Mouse (Mus musculus): ENCODE measurements around the gene Cep128. TPM values are rescaled to one million over a fixed set of nuclear protein-coding genes. Genes with fewer than 3 reads are reported as not detected.

Cep128 gene
- total and polyA plus RNA-seq, 3 experiments: 0.81 to 3.1 (median 3.0) TPM

DNA sequence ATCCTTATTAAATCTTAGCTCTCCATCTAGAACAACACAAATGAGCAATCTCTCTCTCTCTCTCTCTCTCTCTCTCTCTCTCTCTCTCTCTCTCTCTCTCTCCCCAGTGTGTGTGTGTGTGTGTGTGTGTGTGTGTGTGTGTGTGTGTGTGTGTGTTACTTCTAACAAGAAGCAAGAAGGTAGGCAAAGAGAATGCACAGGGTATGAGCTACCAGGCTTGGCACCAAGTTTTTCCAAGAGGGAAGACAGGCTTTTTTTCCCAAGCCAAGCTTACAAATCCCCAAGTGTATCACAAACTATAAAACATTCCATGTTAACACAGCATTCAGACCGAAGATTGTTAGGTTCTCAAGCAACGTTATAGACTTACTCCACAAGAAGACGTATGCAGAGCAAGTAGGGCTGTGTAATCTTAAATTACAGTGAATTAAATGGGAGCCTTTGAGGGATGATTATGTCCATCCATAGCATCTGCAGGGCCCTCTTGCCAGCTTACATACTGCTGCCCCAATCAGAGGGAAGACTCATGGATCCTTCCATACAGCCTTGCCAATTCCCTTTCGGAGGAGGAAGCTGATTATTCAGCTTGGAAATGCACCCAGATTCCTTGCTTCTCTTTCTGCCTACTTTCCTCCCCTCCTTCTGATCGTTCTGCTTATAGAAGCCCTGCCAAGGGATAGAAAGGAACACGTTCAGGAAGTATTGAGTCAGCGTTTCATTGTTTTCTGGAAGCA, 429.3 kb downstream of the Cep128 start:
- no peak for DNase-seq

Small RNA genes within 50 kb of the gene (microRNA-seq; reads per million reads assigned to microRNA genes)
- gene Gm44370: 0 reads per million in 2 experiments

Other genes with a start within 250 kb of the Cep128 start
- 10 to 100 TPM in 1 of 2 experiments, 1 to 10 TPM in 1; 9.2 to 11.2 TPM for gene Tshr, start 154 bp upstream of the Cep128 start, total RNA-seq (2021)
- 3.3 and 5.0 TPM in 2 replicates for gene Tshr, start 154 bp upstream of the Cep128 start, polyA plus RNA-seq (2012; rRNA removed)
- 10 to 100 TPM; 39.3 to 44.5 TPM for gene Gtf2a1, start 206.1 kb upstream of the Cep128 start, total RNA-seq (2021)
- 11.9 and 13.4 TPM in 2 replicates for gene Gtf2a1, start 206.1 kb upstream of the Cep128 start, polyA plus RNA-seq (2012; rRNA removed)